In the genomic region with DNA sequence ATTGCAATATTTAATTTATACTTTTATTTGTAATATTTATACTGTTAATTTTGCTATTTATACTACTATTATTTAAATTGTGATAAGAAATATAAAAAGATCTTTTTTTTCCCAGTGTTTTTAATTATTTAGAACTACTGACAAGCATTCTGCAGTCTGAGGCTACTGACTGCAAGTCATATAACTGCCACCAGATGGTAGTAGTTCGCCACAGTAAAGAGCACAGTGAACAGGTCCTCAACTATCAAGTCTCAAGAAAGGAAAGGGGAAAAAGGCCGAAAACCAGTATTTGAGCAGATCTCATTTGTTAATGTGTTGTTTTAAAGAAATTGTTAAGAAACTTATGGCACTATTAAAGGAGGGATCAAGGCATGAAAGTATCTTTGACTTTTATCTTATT, we compare ENCODE assay signal across 9 mouse cellular contexts.
DNase-seq lines count a peak whose midpoint lies in the region; ATAC-seq and TF ChIP-seq lines count a peak whose summit lies in the region.
"Had no signal": no experiment of that assay in that cellular context is flagged by ENCODE, and none has a peak within 500 bp of the region (broad histone marks: within the 10 kb centered on the region; RNA-seq: fewer than 3 reads in every experiment).

No protein-coding gene starts in this region.

- H3K4me1 ChIP-seq in neural tube, embryonic 14.5 days (ENCODE audit: control insufficient read depth, insufficient read depth, low read length) = no peaks in the 10 kb centered on the region
- H3K4me1 ChIP-seq: hindbrain, embryonic 15.5 days had no signal

- peak; percentile 19 for DNase-seq in adrenal gland, adult 2 months
- no peak for DNase-seq in adrenal gland, postnatal 4 days (ENCODE audit: low spot score in 2 of 2)
- DNase-seq in 3T3-L1 (ENCODE audit: low read depth, low spot score) = peak; percentile 70
- DNase-seq in cerebellum, postnatal 10 days = peak; percentile 67 to 70
- DNase-seq in left cerebral cortex, adult 2 months (ENCODE audit: extremely low spot score in 1 of 2, low spot score in 2 of 2) = peak; percentile 36 to 43
- DNase-seq in ovary, postnatal 36 days (ENCODE audit: low spot score) = no peak

- no peak overlapping the region for H3K4me2 ChIP-seq in neural tube, embryonic 14.5 days (ENCODE audit: low read depth, low read length)
- H3K4me2 ChIP-seq: hindbrain, embryonic 15.5 days had no signal

- no peak overlapping the region for H3K27ac ChIP-seq in left cerebral cortex, adult 2 months
- no peak overlapping the region for H3K27ac ChIP-seq in neural tube, embryonic 14.5 days (ENCODE audit: low read depth, low read length)
- H3K27ac ChIP-seq: hindbrain, embryonic 15.5 days had no signal

- intact Hi-C loops in left cerebral cortex, adult 2 months (cut with DNase I) = loop anchor here (10.0 kb wide), 2 partner anchors 1381 to 1651 kb away; no protein-coding TSS in a partner anchor

- no peaks in the 10 kb centered on the region for H3K9me3 ChIP-seq in neural tube, embryonic 14.5 days (ENCODE audit: control insufficient read depth, low read length)
- H3K9me3 ChIP-seq: hindbrain, embryonic 15.5 days had no signal

- peak; percentile 84 for TF ChIP-seq CTCF in left cerebral cortex, adult 2 months (IDR thresholded peaks at IDR 0.05)

- ATAC-seq in granulocyte monocyte progenitor cell, adult 5-6 weeks (replicated peaks; ENCODE audit: poor library complexity, severe bottlenecking) = peak; percentile 63; the same call in 1 of the 2 replicates
- peak; percentile 86 for ATAC-seq in neural tube, embryonic 14.5 days (ENCODE audit: low read depth)

- H3K9ac ChIP-seq in neural tube, embryonic 14.5 days (replicated peaks; ENCODE audit: low read depth, low read length) = no peak overlapping the region
- H3K9ac ChIP-seq: hindbrain, embryonic 15.5 days had no signal

- H3K4me3 ChIP-seq in left cerebral cortex, adult 2 months = no peak overlapping the region
- H3K4me3 ChIP-seq in neural tube, embryonic 14.5 days (ENCODE audit: low read depth, low read length) = no peak overlapping the region
- H3K4me3 ChIP-seq: hindbrain, embryonic 15.5 days had no signal

- 28% methylated on average over 2 of the region's 2 CpGs for WGBS in neural tube, embryonic 14.5 days

- no peaks in the 10 kb centered on the region for H3K27me3 ChIP-seq in neural tube, embryonic 14.5 days (ENCODE audit: control insufficient read depth, insufficient read depth, low read length)
- H3K27me3 ChIP-seq: hindbrain, embryonic 15.5 days had no signal

- H3K36me3 ChIP-seq in neural tube, embryonic 14.5 days (ENCODE audit: control insufficient read depth, insufficient read depth, low read length) = no peaks in the 10 kb centered on the region
- H3K36me3 ChIP-seq: hindbrain, embryonic 15.5 days had no signal

Comparison
In these comparisons a context has a peak if more than half of its experiments do, and no peak if none do; other contexts are left out.
1. DNase-seq: peak in adrenal gland, adult 2 months (single experiment), 3T3-L1 (single experiment), cerebellum, postnatal 10 days (2 of 2) and left cerebral cortex, adult 2 months (2 of 2); none in adrenal gland, postnatal 4 days (0 of 2) and ovary, postnatal 36 days (single experiment).